Mouse (Mus musculus) cerebellum, postnatal 25 days (tissue): ENCODE measurements around the gene Trmt2a.

Source experiments
- DNase-seq, 2 experiments: peaks; one replicate each; pipeline ENCODE4 v3.0.0; 2021; ENCODE audit warnings: mixed read lengths in 2 of 2

Gene Trmt2a

GRCm38 (mm10) chr16:18231451-18231850, 17.0 kb upstream of the Trmt2a start:
- peak; percentile 11 to 18 for DNase-seq

- DNase-seq, result no peak
Observed at GRCm38 (mm10) chr16:18233451-18233850, 15.0 kb upstream of the Trmt2a start.

- no peak for DNase-seq
Observed at GRCm38 (mm10) chr16:18233919-18234670, 14.4 kb upstream of the Trmt2a start.

- peak in 1 of 2 experiments; percentile 91 for DNase-seq
Observed at GRCm38 (mm10) chr16:18234671-18235388, 13.6 kb upstream of the Trmt2a start, which contains the start of gene Zdhhc8. TSS of gene Zdhhc8 (minus strand) at chr16:18235136.

- DNase-seq, result peak; percentile 82 to 83
Observed at GRCm38 (mm10) chr16:18235389-18236065, 13.0 kb upstream of the Trmt2a start.

- DNase-seq, result no peak
Observed at GRCm38 (mm10) chr16:18236676-18237501, 11.6 kb upstream of the Trmt2a start.

GRCm38 (mm10) chr16:18241581-18241980, 6.9 kb upstream of the Trmt2a start:
- no peak for DNase-seq

- DNase-seq, result no peak
Observed at GRCm38 (mm10) chr16:18247521-18248399, 719 bp upstream of the Trmt2a start.

GRCm38 (mm10) chr16:18249364-18249967, 987 bp downstream of the Trmt2a start:
- DNase-seq, result peak; percentile 64 to 66

- no peak for DNase-seq
Observed at GRCm38 (mm10) chr16:18250231-18250630, 1.8 kb downstream of the Trmt2a start.

- peak in 1 of 2 experiments; percentile 16 for DNase-seq
Observed at GRCm38 (mm10) chr16:18250828-18251790, 2.6 kb downstream of the Trmt2a start.

GRCm38 (mm10) chr16:18252736-18253135, 4.3 kb downstream of the Trmt2a start:
- no peak for DNase-seq

- no peak for DNase-seq
Observed at GRCm38 (mm10) chr16:18253866-18254265, 5.4 kb downstream of the Trmt2a start.

- DNase-seq, result no peak
Observed at GRCm38 (mm10) chr16:18258221-18258620, 9.7 kb downstream of the Trmt2a start, which contains the start of gene Gm49776. TSS of gene Gm49776 (minus strand) at chr16:18258321.

- DNase-seq, result no peak
Observed at GRCm38 (mm10) chr16:18265024-18265423, 16.5 kb downstream of the Trmt2a start.

GRCm38 (mm10) chr16:18268182-18268581, 19.7 kb downstream of the Trmt2a start:
- DNase-seq, result no peak

GRCm38 (mm10) chr16:18275166-18275565, 26.7 kb downstream of the Trmt2a start:
- DNase-seq, result no peak

- DNase-seq, result no peak
Observed at GRCm38 (mm10) chr16:18288166-18288565, 39.7 kb downstream of the Trmt2a start.

- no peak for DNase-seq
Observed at GRCm38 (mm10) chr16:18288581-18289061, 40.1 kb downstream of the Trmt2a start.
